Mouse (Mus musculus): ENCODE measurements around the gene Txndc2.

Gene Txndc2

GRCm38 (mm10) chr17:65612391-65613141 is 29.4 kb downstream of the Txndc2 start:
- in situ Hi-C loops (cut with MseI, MboI): no loop called here

DNA sequence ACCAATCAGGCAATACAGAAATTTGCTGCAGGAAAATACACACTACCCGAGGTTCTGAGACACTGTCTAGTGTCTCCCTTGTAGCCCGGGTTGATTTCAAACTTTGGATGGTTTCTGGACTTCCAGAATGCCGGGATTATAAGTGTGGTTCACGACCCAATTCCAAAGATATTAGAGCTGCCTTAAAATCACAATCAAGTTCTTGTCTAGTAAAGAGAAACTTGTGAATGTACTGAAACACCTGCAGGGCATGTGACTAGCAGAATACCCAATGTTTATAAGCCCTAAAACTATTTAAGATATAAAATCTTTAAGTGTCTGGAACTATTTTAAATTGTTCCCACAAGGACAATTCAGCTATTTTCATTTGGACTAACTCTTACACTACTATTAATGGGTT is 30.2 kb downstream of the Txndc2 start:
- in situ Hi-C loops (cut with MseI, MboI): no loop called here

DNA sequence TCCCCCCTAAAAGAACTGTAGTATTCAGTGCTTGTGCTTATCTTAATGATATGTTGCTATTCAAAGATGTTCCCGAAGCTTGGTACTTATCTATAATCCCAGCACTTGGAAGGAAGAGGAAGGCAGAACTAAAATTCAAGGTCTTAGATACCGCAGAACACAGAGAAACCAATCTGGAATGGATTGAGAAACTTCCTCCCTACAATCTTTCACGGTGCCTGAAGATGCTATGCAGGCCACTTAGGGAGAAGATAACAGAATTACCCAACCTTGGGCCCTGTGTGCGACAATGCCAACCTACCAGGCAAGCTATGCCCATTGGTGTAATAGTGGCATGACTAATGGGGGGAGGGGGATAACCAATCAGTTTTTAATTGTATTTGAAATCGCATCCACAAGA is 33.2 kb downstream of the Txndc2 start:
- in situ Hi-C loops (cut with MseI, MboI): no loop called here

DNA sequence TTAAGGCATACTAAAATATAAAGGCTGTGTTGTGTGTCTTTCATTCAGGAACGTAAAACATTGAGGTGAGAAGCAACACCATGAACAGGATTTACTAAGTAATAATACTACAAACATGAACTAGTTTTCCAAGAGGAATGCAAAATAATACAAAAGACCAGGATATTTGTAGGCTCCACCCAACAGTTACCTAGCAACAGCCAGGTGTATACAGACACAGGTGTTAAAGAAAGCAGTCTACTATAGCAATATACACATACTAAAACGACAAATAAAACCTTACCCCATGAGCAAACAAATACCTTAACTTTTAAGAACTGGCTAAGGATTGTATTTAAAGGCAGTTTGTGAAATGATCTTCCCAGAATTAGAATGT is 33.7 kb downstream of the Txndc2 start:
- in situ Hi-C loops (cut with MseI, MboI): no loop called here

DNA sequence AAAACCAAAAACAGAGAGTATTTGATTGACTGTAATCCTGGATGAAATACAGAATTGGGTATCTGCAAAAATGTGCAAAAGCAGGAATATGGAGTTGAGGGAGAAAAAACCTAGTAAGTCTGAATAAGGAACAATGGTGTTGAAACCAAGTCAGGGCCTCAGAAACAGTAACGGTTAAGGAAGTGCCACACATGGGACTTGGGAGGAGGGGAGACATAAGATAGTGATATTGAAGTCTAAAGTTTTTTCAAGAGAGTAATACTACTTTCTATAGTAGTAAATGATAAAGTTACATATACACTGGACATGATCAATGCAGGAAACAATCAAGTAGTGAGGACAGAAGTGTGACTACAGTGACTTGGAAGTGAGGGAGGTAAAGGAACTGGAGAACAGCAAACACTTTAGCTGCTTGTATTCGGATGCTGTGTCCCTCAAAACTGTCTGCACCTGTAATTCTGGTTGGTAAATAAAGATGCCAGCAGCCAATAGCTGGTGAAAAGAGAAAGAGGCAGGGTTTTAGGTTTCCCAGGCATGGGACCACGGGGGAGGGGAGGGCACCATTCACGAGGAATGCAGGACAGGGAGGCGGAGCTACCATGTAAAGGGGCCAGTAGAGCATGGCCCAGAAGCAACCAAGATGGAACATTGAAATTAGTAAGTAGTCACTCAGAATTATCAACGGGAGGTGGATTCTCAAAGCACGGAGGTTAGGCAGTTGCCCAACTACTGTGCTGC is 34.2 kb downstream of the Txndc2 start:
- in situ Hi-C loops (cut with MseI, MboI): no loop called here

DNA sequence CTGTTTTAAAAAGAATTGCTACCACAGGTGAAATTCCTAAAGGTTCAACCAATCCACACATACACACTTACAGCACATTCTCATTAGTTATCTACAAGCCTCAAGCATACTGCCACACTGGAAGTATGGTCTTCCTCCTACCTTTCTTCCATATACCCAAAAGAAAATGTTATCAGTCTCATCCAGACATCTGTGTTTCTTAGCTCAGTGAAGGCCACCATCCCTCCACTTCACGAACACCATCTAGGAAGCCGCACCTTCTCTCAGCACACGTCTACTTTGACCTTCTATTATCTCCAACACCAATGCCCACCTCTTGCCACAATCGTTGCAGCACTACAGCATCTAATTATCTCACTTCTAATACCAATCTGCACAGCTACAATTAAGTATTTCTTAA is 36.0 kb downstream of the Txndc2 start:
- in situ Hi-C loops (cut with MseI, MboI): no loop called here

DNA sequence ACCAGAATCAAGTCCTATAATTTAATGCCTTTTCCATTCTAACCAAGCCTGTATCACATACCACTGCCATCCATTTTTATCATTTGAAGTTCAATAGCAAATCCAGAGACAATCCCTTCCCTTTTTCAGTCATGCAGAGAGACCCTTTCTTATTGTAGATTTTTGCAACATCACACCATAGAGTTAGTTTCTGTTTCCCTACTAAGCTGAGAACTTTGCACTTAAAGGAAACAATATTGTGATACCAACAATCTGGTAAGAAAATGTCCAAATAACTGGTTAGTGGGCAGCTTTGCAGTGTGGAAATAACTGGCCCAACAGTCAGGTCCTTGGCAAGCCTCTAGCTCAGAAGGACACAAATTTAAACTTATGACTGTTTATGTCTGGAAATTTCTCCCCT is 37.1 kb downstream of the Txndc2 start:
- in situ Hi-C loops (cut with MseI, MboI): no loop called here

GRCm38 (mm10) chr17:65604315-65604714 is 37.7 kb downstream of the Txndc2 start:
- in situ Hi-C loops (cut with MseI, MboI): no loop called here

GRCm38 (mm10) chr17:65597857-65598486 is 44.0 kb downstream of the Txndc2 start:
- in situ Hi-C loops (cut with MseI, MboI): no loop called here

DNA sequence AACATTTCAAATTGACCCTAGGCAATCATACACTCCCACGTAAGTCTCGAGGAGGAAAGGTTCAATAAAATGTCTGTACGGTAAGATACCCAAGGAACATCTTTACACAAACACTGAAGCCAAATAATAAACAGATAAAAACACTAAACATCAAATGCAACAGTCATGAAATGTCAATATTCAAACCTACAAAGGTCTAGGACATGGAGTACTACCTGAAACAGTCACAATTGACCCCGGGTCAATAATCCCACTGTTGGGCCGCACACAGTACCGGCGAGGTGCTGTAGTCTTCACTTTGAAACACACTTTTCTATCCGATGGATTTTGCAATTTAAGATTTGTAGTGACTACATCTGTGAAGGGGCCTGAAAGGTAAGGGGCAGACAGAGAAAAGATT is 47.3 kb downstream of the Txndc2 start:
- in situ Hi-C loops (cut with MseI, MboI): no loop called here

All from mouse trophoblast stem cell (cell line).